Mouse (Mus musculus) kidney, postnatal 25 days (tissue): ENCODE measurements around the gene Arhgap19.

Experiments
- DNase-seq, 2 experiments: peaks; one replicate each; pipeline ENCODE4 v3.0.0; 2021; ENCODE audit warnings: mixed read lengths in 2 of 2

Arhgap19 gene

DNA sequence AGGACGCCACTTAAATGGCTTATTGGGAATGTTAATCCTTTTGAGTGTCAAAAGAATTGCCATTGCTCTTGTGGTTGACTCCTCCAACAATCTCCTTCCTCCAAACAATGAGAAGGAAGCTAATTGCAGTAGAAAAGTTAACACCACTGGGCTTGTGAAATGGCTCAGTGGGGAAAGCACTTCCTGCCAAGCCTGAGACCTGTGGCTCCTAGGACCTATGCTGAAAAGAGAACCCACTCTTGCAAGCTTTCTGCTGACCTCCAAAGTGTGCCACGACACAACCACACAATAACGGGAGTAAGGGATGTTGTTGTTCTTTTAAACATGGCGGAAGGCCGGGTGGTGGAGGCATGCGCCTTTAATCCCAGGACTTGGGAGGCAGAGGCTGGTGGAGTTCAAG, 4.3 kb downstream of the Arhgap19 start:
- DNase-seq, result no peak

DNA sequence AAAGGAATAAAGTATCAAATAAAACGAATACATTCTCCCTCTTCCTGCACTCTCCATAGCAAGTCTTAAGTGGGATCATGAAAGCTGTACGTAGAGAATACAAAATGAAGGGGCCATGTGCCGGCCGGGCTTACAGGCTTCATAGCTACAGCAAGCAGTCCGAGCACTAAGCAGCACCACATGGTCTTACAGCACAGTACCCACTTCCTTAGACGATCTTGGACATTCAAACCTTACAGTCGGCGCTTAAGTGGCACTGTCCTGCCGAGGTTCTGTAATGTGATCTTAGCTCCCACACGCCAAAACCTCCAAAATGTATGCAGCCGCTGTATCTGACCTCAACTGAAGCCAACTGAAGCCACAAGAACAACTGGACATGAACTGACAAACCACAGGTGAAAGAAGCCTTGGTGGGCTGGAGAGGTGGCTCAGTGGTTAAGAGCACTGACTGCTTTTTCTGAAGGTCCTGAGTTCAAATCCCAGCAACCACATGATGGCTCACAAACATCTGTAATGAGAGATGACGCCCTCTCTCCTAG, 5.0 kb downstream of the Arhgap19 start:
- DNase-seq, result no peak

DNA sequence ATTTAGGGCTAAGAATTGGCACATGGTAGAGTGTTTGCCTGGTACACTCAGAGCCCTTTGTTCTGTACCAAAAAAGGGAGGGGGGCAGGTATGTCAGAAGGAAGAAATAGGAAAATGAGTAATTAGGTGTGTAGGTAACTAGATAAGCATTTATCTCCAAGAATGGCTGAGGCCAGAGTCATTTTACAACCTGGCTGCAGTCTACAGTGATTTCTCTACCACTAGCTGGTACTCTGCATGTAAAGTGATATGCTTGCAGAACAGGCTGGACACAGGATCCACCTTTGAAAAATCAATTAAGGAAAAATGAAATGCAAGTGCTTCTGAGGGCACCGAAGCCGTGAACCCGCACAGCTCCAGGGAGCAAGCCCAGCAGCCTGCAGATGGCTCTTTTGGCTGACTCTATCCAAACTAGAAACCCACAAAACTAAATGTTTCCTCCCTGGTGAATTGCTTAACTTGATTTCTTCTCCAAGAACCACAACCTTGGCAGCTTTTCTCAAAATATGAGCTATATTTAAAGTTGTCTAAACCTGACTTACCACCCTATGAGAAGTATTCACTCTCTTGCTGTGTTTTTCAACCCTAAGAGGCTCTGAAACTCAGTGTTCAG, 5.6 kb downstream of the Arhgap19 start:
- DNase-seq, result no peak

DNA sequence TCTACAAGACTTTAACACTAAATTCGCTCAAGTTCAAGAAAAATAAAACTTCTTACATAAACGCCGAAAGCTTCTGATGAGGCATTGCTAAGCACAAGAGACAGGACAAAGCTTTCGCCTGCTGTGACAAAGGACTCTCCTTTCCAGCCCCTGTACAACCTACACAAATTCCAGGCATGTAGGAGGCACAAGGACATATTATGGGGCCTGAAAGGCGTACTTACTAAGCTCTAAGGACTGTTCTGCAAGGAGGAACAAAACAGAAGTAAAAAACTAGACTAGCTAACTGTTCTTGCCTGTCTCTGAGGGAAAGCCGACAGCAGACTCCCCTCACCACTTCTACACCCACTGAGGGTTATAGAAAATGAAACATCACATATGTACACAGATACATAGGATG, 6.9 kb downstream of the Arhgap19 start:
- DNase-seq, result no peak

DNA sequence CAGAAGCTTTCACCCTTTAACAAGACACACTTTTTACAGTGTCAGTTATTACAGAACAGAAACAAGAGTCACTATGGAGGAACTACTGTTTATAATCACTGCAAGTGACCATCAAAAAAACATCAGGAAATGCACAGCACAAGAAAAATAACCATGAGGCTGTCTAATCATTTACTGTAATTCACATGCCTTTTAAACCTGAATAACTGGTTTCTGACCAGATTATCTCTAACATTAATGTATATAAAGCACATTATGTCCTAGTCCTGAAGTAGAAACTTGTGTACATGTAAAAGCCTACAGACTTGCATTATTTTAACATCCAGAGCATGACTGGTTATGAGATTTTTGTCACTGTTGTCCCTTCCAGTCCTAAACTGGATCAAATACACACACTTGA, 7.8 kb downstream of the Arhgap19 start:
- DNase-seq, result no peak

GRCm38 (mm10) chr19:41792934-41793486, 8.8 kb downstream of the Arhgap19 start:
- no peak for DNase-seq

GRCm38 (mm10) chr19:41791384-41791783, 10.5 kb downstream of the Arhgap19 start:
- no peak for DNase-seq

- no peak for DNase-seq
Measured at GRCm38 (mm10) chr19:41789110-41789961, 12.5 kb downstream of the Arhgap19 start.

DNA sequence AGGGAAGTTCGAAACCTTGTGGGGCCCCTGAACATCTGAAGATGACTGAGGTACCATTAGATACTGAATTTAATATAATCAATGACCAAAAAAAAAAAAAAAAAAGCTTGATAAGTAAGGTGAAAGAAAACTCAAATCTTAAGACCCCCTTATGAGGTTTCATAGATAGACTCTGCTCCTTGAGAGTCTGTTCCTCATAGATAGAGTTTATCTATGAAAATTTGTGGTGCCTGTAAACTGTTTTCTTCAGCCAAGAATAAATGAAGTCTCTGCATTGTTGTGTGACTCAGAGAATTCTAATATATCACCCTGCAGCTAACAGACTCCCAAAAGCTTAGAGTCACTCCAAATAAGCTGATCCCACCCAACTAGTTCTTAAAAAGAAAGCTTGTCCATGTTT, 15.0 kb downstream of the Arhgap19 start:
- no peak for DNase-seq

DNA sequence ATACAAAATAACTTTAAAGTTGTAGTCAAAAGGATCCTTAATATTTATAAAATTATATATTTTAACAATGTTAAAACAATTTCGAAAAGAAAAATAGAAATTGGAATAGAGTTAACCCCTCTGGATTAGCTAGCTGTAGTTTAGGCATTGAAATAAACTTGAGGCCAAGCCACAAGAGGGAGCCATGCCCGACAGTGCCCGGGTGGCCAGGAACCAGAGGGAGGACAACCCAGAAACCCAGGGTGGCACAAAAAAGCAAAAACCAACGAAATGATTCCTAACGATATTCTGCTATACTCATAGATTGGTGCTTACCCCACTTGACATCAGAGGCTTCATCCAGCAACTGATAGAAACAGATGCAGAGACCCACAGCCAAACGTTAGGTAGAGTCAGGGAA, 24.3 kb downstream of the Arhgap19 start:
- peak in 1 of 2 experiments; percentile 29 for DNase-seq

DNA sequence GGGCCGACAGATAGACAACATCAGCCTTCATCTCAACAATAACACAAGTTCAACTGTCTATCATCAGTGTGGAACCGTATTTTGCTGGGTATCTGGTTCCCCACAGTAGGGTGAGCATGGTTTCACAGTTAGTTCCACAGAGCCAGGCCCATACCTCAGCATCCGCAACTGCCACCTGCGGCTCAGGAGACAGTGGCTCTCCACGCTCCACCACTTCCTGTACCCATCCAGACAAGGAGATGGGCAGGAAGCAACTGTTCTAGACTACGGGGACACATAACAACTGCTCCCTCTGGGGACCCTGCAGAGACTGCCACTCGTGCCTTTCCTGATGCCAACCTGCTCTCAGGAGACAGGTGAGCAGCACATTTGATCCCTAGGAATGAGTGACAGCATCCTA, 33.1 kb downstream of the Arhgap19 start:
- DNase-seq, result no peak

GRCm38 (mm10) chr19:41766628-41767027, 35.2 kb downstream of the Arhgap19 start:
- DNase-seq, result no peak

DNA sequence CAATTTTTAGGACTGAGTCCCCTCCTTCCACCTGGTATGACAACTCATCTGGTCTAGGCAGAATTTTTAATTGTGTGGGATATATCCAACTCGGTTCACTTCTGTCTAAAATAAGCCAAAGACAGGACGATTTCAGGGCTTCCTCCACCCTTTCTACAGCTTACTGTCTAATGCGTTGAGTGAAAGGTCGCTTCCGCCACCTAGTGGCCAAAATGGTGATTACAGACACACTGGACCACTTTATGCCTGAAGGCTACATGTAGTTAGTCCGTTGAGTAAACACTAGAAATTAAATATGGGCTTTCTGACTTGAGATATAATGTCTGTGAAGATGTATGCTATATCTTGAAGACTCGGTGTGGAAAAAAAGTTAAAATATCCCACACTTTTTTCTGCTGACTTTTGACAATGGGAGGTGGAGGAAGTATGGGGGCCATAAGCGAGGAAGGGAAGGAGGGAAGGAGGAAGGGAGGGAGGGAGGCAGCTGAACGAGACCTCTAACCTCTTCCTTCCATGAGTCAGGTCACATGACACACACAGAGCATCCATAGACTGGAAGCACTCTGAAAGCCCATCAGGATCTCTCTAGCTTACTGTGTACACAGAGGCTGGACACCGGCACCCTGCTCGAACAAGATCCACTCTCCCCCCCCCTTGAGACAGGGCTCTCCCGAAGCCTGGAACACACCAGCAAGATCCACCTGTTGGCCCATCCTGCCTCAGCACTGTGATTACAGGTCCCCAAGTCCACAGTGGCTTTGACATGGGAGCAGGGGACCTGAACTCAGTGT, 37.8 kb downstream of the Arhgap19 start:
- DNase-seq, result peak; percentile 81 to 93

DNA sequence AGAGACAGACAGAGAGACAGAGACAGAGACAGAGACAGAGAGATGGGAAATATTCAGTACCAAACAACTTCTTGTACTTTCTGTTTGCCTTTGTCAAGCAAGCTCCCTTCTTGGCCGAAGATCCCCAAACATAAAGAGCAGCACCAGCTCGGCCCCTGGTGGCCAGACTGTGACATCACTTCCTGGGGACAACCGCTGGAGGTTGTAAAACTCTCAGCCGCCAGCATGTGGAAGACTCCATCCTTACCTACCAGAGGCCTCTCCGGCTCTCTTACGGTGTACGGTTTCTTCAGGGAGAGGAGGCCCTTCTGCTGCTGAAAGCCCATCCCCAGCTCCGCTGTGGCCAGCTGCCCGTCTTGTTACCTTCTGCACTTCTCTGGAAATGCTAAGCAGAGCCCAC, 40.3 kb downstream of the Arhgap19 start:
- peak; percentile 35 to 48 for DNase-seq

DNA sequence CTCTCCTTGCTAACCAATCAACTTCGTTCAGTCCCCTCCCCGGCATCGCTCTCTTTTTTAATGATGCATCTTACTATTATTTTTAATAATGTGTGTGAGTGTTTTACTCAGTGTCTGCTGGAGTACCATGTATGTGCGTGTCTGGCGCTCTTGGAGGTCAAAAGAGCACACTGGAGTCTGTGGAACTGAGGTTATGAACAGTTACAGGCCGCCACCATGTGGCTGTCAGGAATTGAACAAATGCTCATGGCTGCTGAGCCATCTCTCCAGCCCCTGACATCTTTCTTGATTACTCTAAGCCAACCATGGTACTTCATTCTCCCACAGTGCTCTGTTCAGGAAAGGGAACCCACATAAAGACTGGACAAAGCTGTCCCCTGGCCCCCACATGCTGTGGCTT, 42.1 kb downstream of the Arhgap19 start:
- no peak for DNase-seq

DNA sequence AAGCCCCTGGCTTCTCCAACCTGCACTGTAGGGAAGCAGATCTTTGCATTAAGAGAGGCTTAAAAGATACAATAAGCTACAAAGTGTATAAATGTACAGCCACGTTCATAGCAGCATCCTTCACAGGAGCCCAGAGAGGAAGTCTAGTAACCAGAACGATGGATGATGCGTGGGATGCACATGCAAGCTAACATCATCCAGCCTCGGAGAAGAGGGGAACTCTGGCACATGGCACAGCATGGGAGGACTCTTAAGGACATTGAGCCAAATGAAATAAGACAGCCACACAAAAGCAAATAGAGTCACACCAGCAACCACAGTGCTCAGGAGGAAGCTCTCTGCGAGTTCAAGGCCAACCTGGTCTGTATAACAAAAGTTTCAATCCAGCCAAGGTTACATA, 42.6 kb downstream of the Arhgap19 start:
- DNase-seq, result no peak

- no peak for DNase-seq
Measured at GRCm38 (mm10) chr19:41754760-41755159, 47.1 kb downstream of the Arhgap19 start.

DNA sequence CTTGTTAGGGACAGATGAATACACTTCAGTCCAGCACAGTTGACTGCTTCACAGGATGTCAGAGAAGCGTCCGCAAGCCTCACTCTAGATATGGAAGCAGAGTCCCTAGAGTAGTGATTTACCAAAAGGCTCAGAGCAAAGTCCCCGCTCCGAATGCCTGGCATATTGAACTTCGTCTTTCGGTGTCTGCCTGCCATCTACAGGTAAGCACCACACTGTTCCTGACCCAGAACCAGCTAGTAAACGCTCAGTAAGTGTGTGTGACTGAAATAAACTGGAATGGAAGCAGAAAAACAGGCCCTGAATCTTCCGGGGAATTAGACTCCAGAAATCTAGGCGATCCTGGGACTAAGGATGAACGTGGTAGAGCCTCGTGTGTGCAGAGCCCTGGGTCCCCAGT, 49.9 kb downstream of the Arhgap19 start:
- DNase-seq, result no peak

DNA sequence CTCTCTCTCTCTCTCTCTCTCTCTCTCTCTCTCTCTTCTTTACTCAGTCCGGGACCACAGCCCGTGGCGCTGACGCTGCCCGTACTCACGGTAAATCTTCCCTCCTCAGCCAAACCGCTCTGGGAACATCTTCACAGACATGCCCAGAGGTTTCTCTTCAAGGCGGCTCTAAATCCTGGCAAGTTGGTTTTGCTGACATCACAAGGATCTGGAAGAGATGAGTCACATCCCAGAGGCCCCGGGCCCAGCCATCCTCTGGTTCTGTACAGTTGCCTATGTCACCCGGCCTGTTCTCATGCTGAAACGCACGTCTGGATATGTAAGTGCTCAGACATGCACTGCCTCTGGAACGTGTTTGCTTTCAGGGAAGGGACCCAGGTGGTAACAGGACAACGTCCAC, 54.4 kb downstream of the Arhgap19 start:
- DNase-seq, result no peak

- peak; percentile 40 to 74 for DNase-seq
Measured at GRCm38 (mm10) chr19:41745941-41746557, 55.8 kb downstream of the Arhgap19 start.

DNA sequence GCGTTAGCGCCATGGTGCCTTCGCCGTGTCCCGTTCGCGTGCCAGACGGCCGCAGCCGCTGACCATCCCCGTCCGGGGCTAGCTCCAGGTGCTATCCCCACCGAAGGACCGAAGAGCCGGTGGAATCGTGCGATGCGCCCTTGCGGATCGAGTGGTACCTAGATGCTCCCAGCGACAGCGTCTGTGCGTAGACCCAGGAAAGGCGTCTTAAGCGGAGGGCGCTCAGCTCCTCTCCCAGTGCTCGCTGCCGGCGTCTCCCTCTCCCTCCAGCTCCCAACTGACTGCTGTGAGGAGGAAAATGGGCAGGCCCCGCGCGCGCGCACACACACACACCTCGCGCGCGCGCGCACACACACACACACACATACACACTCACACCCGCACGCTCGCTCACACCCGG, 58.5 kb downstream of the Arhgap19 start, which contains the start of gene Slit1:
Gene Slit1 (minus strand): TSS at position 270 of the 400 bp plus-strand sequence.
- no peak for DNase-seq

- no peak for DNase-seq
Measured at GRCm38 (mm10) chr19:41738896-41739295, 63.0 kb downstream of the Arhgap19 start.

GRCm38 (mm10) chr19:41738429-41738805, 63.4 kb downstream of the Arhgap19 start:
- DNase-seq, result no peak
